Mouse (Mus musculus): Measurements from ENCODE around the gene Lrig3. TPM values are rescaled to one million over a fixed set of nuclear protein-coding genes. Genes with fewer than 3 reads are reported as not detected.

Lrig3 gene
- polyA plus RNA-seq, 1 experiment = 12.5 TPM

- DNase-seq (ENCODE audit: low read depth, low spot score) = no peak
- 71% methylated on average over 9 of the region's 9 CpGs for WGBS
Measured at GRCm38 (mm10) chr10:125996989-125997388, 31.0 kb downstream of the Lrig3 start.

- DNase-seq (ENCODE audit: low read depth, low spot score) = no peak
- 85% methylated on average over 6 of the region's 6 CpGs for WGBS
Measured at GRCm38 (mm10) chr10:125999561-125999960, 33.6 kb downstream of the Lrig3 start.

GRCm38 (mm10) chr10:126000861-126001390 lies 35.0 kb downstream of the Lrig3 start:
- no peak for DNase-seq (ENCODE audit: low read depth, low spot score)
- WGBS = 46% methylated on average over 8 of the region's 8 CpGs

GRCm38 (mm10) chr10:126002081-126002755 lies 36.2 kb downstream of the Lrig3 start:
- 64% methylated on average over 14 of the region's 14 CpGs for WGBS

GRCm38 (mm10) chr10:126002818-126003506 lies 37.0 kb downstream of the Lrig3 start:
- no peak for DNase-seq (ENCODE audit: low read depth, low spot score)
- 66% methylated on average over 18 of the region's 18 CpGs for WGBS

More at GRCm38 (mm10) chr10:126002081-126002755, 36.2 kb downstream of the Lrig3 start:
- DNase-seq (ENCODE audit: low read depth, low spot score) = no peak

GRCm38 (mm10) chr10:126003857-126004256 lies 37.9 kb downstream of the Lrig3 start:
- WGBS = 83% methylated on average over 1 of the region's 1 CpGs
- no peak for DNase-seq (ENCODE audit: low read depth, low spot score)

GRCm38 (mm10) chr10:126013667-126014066 lies 47.7 kb downstream of the Lrig3 start:
- no peak for DNase-seq (ENCODE audit: low read depth, low spot score)
- WGBS = 83% methylated on average over 11 of the region's 11 CpGs

- WGBS = 89% methylated on average over 8 of the region's 8 CpGs
Measured at GRCm38 (mm10) chr10:126014673-126015072, 48.7 kb downstream of the Lrig3 start.

GRCm38 (mm10) chr10:126015644-126016043 lies 49.7 kb downstream of the Lrig3 start:
- WGBS = 94% methylated on average over 6 of the region's 6 CpGs
- DNase-seq (ENCODE audit: low read depth, low spot score) = no peak

More at GRCm38 (mm10) chr10:126014673-126015072, 48.7 kb downstream of the Lrig3 start:
- DNase-seq (ENCODE audit: low read depth, low spot score) = no peak

- no peak for DNase-seq (ENCODE audit: low read depth, low spot score)
- 35% methylated on average over 15 of the region's 15 CpGs for WGBS
Measured at GRCm38 (mm10) chr10:126019350-126019991, 53.5 kb downstream of the Lrig3 start.

- 20% methylated on average over 8 of the region's 8 CpGs for WGBS
- DNase-seq (ENCODE audit: low read depth, low spot score) = no peak
Measured at GRCm38 (mm10) chr10:126028574-126029440, 62.8 kb downstream of the Lrig3 start.

- DNase-seq (ENCODE audit: low read depth, low spot score) = no peak
Measured at GRCm38 (mm10) chr10:126029441-126030114, 63.6 kb downstream of the Lrig3 start.

GRCm38 (mm10) chr10:126056881-126057280 lies 90.9 kb downstream of the Lrig3 start:
- no peak for DNase-seq (ENCODE audit: low read depth, low spot score)
- 24% methylated on average over 3 of the region's 3 CpGs for WGBS

More at GRCm38 (mm10) chr10:126029441-126030114, 63.6 kb downstream of the Lrig3 start:
- 58% methylated on average over 7 of the region's 7 CpGs for WGBS

- DNase-seq (ENCODE audit: low read depth, low spot score) = no peak
- WGBS = 84% methylated on average over 4 of the region's 4 CpGs
Measured at GRCm38 (mm10) chr10:126062812-126063211, 96.8 kb downstream of the Lrig3 start.
